Mouse (Mus musculus): ENCODE results near the gene Cfap43.

Gene Cfap43

GRCm38 (mm10) chr19:47829913-47830450 lies 89.1 kb downstream of the Cfap43 start:
- in situ Hi-C loops (cut with MboI; ENCODE audit: low pct_unique_long_range_greater_than_20kb in 1 of 2, low sequenced_read_pairs in 2 of 2, unreplicated experiment in 1 of 2) = loop anchor here in 1 of 2 experiments (25.0 kb wide), 1 partner anchor 468 kb away; no protein-coding TSS in a partner anchor

- in situ Hi-C loops (cut with MboI; ENCODE audit: low pct_unique_long_range_greater_than_20kb in 1 of 2, low sequenced_read_pairs in 2 of 2, unreplicated experiment in 1 of 2) = loop anchor here in 1 of 2 experiments (25.0 kb wide), 1 partner anchor 312 kb away; no protein-coding TSS in a partner anchor
Measured at GRCm38 (mm10) chr19:47824026-47824425, 95.1 kb downstream of the Cfap43 start.

DNA sequence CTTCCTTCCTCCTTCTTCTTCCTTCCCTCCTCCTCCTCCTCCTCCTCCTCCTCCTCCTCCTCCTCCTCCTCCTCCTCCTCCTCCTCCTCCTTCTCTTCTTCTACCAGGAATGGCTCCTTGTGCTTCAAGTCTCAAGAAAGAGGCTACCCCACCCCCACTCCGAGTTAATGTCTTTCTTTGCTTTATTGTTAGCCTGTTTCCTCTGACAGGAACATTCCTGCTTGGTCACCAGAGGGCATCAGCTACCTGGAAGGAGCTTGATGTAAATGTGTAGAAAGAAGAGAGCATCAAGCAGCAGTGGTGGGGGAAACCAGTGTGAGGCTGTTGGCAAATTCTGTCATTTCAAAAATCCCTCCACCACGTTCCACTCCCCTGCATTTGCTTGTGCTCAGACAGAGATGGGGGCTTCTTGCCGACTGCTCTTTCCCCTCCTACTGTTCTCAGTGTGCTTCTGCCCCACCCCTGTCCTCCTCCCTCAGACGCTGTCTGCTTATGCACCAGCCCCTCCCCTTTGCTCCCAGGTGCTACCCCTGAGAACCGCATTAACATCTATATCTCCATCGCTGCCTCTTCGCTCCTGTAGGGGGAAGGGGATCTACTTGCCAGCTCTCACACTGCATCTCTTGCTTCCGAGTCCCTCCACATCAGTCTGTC lies 96.8 kb downstream of the Cfap43 start:
- in situ Hi-C loops (cut with MboI; ENCODE audit: low pct_unique_long_range_greater_than_20kb in 1 of 2, low sequenced_read_pairs in 2 of 2, unreplicated experiment in 1 of 2) = loop anchor here in 1 of 2 experiments (25.0 kb wide), 1 partner anchor 310 kb away; no protein-coding TSS in a partner anchor

DNA sequence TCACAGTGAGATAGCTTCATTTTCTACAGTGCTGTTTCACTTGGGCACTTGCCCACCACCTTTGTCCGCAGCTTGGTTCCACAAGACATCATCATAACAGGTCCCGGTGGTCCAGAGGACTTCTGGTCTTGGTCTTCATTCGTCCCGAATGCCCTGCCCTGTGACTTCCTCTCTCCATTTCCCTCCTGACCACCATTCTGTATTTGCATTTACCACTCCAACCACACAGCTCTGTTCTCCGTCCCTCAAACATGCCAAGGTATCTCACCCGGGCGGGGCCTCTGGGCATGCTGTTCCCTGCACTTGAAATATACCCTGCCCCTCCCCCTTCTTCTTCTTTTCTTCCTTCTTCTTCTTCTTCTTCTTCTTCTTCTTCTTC lies 97.6 kb downstream of the Cfap43 start:
- in situ Hi-C loops (cut with MboI; ENCODE audit: low pct_unique_long_range_greater_than_20kb in 1 of 2, low sequenced_read_pairs in 2 of 2, unreplicated experiment in 1 of 2) = loop anchor here in 1 of 2 experiments (25.0 kb wide), 1 partner anchor 309 kb away; no protein-coding TSS in a partner anchor

- in situ Hi-C loops (cut with MboI; ENCODE audit: low pct_unique_long_range_greater_than_20kb in 1 of 2, low sequenced_read_pairs in 2 of 2, unreplicated experiment in 1 of 2) = loop anchor here in 1 of 2 experiments (25.0 kb wide), 1 partner anchor 309 kb away; no protein-coding TSS in a partner anchor
Measured at GRCm38 (mm10) chr19:47820832-47821493, 98.1 kb downstream of the Cfap43 start.

GRCm38 (mm10) chr19:47817692-47818091 lies 101.4 kb downstream of the Cfap43 start:
- in situ Hi-C loops (cut with MboI; ENCODE audit: low pct_unique_long_range_greater_than_20kb in 1 of 2, low sequenced_read_pairs in 2 of 2, unreplicated experiment in 1 of 2) = loop anchor here in 1 of 2 experiments (25.0 kb wide), 1 partner anchor 305 kb away; no protein-coding TSS in a partner anchor

DNA sequence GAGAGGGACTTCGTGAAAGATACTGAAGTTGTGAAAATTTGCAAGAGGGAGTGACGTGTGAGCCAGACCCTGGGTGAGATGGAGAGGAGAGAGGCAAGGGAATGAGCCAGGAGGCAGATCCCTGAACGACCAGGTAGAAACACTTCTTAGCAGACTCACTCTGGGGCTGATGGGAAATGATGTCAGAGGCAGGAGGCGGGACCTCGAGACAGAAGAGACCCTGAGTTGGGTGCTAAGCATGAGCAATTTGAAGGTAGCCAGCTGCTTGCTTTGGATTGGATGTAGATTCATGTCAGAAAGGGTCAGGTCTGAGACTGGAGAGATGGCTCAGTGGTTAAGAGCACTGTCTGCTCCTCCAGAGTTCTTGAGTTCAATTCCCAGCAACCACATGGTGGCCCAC lies 104.4 kb downstream of the Cfap43 start:
- in situ Hi-C loops (cut with MboI; ENCODE audit: low pct_unique_long_range_greater_than_20kb in 1 of 2, low sequenced_read_pairs in 2 of 2, unreplicated experiment in 1 of 2) = loop anchor here in 1 of 2 experiments (25.0 kb wide), 1 partner anchor 302 kb away; no protein-coding TSS in a partner anchor

GRCm38 (mm10) chr19:47812091-47812490 lies 107.0 kb downstream of the Cfap43 start:
- in situ Hi-C loops (cut with MboI; ENCODE audit: low pct_unique_long_range_greater_than_20kb in 1 of 2, low sequenced_read_pairs in 2 of 2, unreplicated experiment in 1 of 2) = loop anchor here in 1 of 2 experiments (25.0 kb wide), 1 partner anchor 300 kb away; no protein-coding TSS in a partner anchor

- in situ Hi-C loops (cut with MboI; ENCODE audit: low pct_unique_long_range_greater_than_20kb in 1 of 2, low sequenced_read_pairs in 2 of 2, unreplicated experiment in 1 of 2) = no loop called here
Measured at GRCm38 (mm10) chr19:47798583-47798982, 120.5 kb downstream of the Cfap43 start.

DNA sequence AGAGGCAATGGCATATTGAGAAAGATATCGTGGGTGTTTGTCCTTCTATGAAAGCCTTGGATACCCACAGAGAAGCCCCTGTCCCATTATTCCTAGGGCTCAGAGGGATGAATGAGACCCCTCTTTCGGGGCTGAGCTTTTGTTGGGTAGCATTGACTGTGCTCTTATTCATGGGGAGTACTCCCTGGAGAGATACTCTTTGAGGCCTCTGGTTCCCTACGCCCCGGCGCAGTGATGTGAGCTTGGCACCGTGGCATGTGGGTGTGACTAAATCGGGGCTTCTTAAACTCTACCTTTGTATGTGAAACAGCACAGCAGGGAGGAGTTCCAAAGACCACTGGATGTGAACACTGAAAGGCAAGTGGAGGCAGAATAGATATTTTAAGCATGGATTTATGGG lies 122.4 kb downstream of the Cfap43 start:
- in situ Hi-C loops (cut with MboI; ENCODE audit: low pct_unique_long_range_greater_than_20kb in 1 of 2, low sequenced_read_pairs in 2 of 2, unreplicated experiment in 1 of 2) = no loop called here

GRCm38 (mm10) chr19:47795009-47795728 lies 123.9 kb downstream of the Cfap43 start:
- in situ Hi-C loops (cut with MboI; ENCODE audit: low pct_unique_long_range_greater_than_20kb in 1 of 2, low sequenced_read_pairs in 2 of 2, unreplicated experiment in 1 of 2) = no loop called here

- in situ Hi-C loops (cut with MboI; ENCODE audit: low pct_unique_long_range_greater_than_20kb in 1 of 2, low sequenced_read_pairs in 2 of 2, unreplicated experiment in 1 of 2) = no loop called here
Measured at GRCm38 (mm10) chr19:47794331-47794730, 124.8 kb downstream of the Cfap43 start.

- in situ Hi-C loops (cut with MboI; ENCODE audit: low pct_unique_long_range_greater_than_20kb in 1 of 2, low sequenced_read_pairs in 2 of 2, unreplicated experiment in 1 of 2) = no loop called here
Measured at GRCm38 (mm10) chr19:47790316-47791020, 128.6 kb downstream of the Cfap43 start.

DNA sequence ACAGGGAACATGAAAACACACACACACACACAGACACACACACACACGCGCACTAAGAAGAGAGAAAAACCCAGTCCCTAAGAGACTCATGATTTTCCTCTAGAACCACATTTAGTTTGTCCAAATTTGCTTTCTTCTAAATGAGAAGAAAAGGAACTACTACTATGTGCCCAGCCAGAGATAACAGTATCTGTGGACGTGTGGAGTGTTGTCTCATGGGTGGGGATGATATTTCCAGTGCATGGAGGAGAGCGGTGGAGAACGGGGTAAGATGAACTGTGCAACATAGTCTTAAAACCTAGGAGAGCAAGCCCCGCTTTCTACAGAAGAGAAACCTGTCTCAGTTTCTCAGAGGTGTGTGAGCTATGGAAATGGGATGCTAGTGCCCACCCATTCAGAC lies 135.2 kb downstream of the Cfap43 start:
- in situ Hi-C loops (cut with MboI; ENCODE audit: low pct_unique_long_range_greater_than_20kb in 1 of 2, low sequenced_read_pairs in 2 of 2, unreplicated experiment in 1 of 2) = no loop called here

DNA sequence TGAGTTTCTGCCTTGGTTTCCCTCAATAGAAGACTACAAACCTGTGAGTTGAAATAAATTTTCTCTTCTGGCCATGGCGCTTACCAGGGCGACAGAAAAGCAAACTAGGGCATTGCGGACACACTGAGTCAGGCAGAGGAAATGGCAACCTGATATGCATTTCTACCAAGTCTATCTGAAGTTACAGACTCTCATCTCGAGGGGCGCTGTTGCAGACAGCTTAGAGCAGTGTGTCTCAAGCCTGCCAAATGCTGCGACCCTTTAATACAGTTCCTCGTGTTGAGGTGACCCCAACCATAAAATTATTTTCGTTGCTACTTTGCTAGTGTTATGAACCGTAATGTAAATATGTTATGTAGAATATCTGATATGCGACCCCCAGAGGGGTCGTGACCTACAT lies 138.1 kb downstream of the Cfap43 start:
- in situ Hi-C loops (cut with MboI; ENCODE audit: low pct_unique_long_range_greater_than_20kb in 1 of 2, low sequenced_read_pairs in 2 of 2, unreplicated experiment in 1 of 2) = no loop called here

- in situ Hi-C loops (cut with MboI; ENCODE audit: low pct_unique_long_range_greater_than_20kb in 1 of 2, low sequenced_read_pairs in 2 of 2, unreplicated experiment in 1 of 2) = no loop called here
Measured at GRCm38 (mm10) chr19:47780145-47780544, 138.9 kb downstream of the Cfap43 start.

DNA sequence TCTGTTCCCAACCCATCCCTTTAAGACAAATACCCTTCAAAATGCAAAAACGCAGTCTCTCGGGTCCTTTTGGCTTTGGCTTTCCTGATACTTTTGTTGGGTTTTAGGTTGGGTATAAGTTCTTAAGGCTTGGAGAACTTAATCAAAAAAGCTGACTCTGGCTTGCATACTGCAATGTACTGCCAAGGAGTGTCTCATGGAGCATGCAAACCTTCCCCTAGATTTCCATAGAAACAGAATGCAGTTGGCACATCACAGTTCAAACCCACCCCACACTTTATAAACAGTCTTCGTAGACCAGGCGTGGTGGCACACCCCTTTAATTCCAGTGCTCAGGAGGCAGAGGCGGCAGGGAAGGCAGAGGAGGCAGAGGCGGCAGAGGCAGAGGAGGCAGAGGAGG lies 141.2 kb downstream of the Cfap43 start:
- in situ Hi-C loops (cut with MboI; ENCODE audit: low pct_unique_long_range_greater_than_20kb in 1 of 2, low sequenced_read_pairs in 2 of 2, unreplicated experiment in 1 of 2) = no loop called here

GRCm38 (mm10) chr19:47755625-47756024 lies 163.5 kb downstream of the Cfap43 start:
- in situ Hi-C loops (cut with MboI; ENCODE audit: low pct_unique_long_range_greater_than_20kb in 1 of 2, low sequenced_read_pairs in 2 of 2, unreplicated experiment in 1 of 2) = no loop called here

Measured in mouse embryonic stem cell (cell line).